Mouse (Mus musculus) cerebellum, adult 11-12 months (tissue): Measurements from ENCODE around the gene Iqschfp.

Source experiments
- DNase-seq: peaks from one replicate; pipeline ENCODE4 v3.0.0; 2022

Gene Iqschfp

DNA sequence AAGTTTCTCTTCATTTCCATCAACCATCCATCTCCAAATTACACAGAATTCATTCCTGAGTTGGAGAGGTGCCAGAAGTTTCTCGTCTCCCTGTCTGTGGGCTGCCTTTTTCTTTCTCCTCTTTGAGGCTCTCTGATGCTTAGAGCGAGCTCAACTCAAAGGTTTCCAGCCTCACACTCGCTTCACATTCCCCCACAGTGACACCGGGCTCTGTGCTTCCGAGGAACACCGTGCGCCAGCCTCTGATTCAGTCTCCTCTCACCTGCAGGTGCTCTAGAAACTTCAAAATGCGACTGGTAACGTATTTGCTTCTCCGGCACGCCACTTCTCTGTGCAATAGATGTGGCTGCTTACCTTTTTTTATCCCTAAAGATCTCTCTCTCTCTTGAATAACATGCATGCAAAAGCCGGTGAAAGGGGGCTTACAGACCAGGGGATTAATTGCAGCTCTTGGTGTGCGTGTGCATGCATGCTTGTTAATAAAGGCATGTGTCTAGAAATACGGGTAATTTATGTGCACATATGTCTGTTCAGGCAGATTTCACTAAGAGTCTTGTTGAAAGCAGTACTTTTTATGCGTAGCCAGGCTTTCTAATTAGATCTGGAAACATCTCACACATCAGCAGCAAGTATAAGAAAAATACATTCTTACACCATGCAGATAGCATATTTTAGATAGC, at the start of gene Iqschfp, which contains the start of gene Iqcj:
TSS of gene Iqschfp (plus strand) at position 207 of the 680 bp plus-strand sequence.
TSS of gene Iqcj (plus strand) at position 195 of the 680 bp plus-strand sequence.
- DNase-seq, result no peak

GRCm38 (mm10) chr3:67852397-67852796, 39.6 kb upstream of the Iqschfp start:
- no peak for DNase-seq

DNA sequence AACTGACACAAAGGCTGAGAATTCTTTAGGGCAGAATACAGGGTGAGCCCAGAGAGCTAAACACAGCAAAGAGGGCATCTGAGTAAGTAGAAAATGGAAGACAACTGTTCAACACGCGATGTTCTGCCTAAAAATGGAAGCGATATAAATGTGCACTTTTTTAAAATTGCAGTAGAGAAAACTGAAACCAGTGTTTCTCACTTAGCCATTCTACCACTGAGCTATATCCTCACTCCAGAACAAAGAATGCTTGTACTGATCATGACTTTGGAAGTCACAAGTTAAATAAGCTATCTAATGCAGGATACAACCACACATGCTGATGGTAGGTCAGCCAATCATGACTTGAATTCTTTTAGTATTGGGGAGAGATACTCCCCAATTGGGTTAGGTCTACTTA, 30.5 kb upstream of the Iqschfp start:
- no peak for DNase-seq

GRCm38 (mm10) chr3:67867420-67868065, 24.5 kb upstream of the Iqschfp start:
- DNase-seq, result no peak

GRCm38 (mm10) chr3:67869424-67869823, 22.6 kb upstream of the Iqschfp start:
- no peak for DNase-seq

DNA sequence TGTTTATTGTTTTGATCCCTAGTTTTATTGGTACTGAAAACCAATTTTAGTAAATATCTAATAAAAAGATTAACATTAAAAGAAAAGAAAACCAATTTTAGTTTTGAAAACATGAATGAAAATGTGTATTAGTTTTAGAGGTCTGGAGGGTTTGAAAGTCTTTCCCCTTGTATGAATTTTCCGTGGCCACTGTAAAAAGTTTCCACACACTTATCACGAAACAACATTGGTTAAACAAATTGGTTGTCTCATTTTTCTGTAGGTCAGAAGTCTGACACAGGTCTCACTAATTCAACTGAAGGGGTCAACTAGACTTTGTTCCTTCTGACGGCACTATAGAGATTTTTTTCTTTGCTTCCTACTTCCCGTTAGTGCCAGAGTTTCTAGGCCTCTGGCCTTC, 14.8 kb upstream of the Iqschfp start:
- DNase-seq, result no peak

GRCm38 (mm10) chr3:67884335-67884734, 7.7 kb upstream of the Iqschfp start:
- DNase-seq, result no peak

DNA sequence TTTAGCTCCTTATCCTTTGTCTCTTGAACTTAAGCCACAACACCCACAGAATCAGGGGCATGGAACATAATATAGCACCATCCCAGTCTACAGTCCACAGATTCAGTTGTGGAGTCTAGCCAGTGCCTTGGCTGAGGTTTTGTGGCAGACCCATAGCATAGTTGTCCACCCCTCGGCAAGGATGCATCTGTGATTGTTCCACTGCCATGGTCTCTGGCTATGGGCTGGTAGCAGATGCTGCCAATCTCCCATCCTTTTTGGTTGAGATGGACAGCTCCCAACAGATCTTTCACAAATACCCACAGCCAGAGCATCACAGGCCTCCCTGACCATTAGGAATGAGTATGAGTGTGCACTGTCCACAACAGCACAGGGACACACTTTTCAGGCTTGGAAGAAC, 5.9 kb upstream of the Iqschfp start:
- DNase-seq, result no peak

DNA sequence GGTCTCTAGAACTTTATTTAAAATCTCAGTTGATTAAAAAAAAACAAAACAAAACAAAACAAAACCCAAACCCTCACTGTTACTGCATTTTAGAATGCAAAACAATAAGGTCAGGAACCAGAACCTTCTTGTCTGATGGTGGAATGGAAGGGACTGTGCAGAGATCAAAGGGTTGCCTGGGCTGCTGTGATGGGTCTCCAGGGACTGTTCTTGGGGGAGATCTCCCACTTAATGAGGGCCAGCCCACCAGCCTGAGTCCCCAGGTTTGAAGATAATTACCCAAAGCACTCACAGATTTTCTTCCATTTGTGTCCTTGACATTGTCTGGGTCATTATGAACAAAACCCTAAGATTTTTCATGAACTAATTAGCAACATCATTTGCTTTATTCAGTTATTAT, 4.8 kb upstream of the Iqschfp start:
- no peak for DNase-seq

DNA sequence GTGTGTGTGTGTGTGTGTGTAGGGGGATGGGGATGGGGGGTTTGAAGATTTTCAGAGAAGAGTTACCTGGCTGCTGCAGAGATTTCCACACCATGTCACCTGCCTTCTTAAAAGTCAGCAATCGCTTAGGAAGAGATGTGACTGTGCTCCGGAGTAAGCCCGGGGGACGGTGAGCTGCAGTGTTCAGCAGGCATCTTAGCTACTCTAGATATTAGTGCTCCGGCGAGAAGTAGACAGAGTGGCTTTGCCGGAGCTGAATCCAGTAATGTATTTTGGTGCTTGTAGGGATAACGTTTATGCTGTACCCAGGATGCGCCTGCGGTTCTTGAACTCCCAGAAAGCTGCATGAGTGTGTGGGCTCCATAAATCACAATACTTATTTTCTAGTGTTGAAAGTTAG, 736 bp downstream of the Iqschfp start:
- no peak for DNase-seq

DNA sequence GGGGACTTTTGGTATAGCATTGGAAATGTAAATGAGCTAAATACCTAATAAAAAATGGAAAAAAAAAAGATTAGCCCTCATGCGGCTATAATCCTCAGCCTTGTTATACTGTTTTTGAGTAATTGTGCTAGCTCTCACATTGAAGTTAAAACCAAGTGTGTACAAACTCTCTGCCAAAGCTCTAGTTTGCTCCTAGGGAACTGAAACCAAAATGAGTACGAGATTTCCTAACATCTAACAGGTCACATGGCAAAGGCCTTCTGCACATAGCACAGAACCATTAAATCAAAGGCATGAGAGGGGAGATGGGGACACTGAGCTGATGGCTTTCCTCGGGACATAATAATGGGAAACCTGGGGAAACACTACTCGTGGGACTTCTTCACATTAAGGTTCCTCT, 10.5 kb downstream of the Iqschfp start:
- DNase-seq, result no peak

- DNase-seq, result no peak
Observed at GRCm38 (mm10) chr3:67908586-67908985, 16.6 kb downstream of the Iqschfp start.

- no peak for DNase-seq
Observed at GRCm38 (mm10) chr3:67918098-67918497, 26.1 kb downstream of the Iqschfp start.

GRCm38 (mm10) chr3:67918634-67919259, 26.7 kb downstream of the Iqschfp start:
- no peak for DNase-seq

GRCm38 (mm10) chr3:67923095-67923494, 31.1 kb downstream of the Iqschfp start:
- DNase-seq, result no peak

DNA sequence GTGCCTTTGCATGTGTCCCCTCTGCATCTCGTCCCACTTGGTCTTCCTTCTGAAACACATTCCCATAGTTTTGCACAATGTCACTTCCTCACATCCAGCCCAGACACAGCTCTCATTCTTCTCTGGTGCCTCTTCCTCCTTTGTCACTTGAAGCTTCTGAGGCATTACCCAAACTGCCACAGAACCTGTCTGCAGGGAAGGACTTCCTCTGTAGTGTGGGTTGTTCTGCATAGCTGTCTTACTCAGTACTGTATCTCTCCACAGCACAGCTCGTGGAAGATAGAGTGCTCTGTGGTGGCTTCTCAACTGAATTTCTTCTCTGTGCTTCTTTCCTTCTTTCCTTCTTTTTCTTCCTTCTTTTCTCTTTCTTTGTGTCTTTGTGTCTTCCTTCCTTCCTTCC, 33.4 kb downstream of the Iqschfp start:
- no peak for DNase-seq

- no peak for DNase-seq
Observed at GRCm38 (mm10) chr3:67930424-67931133, 38.5 kb downstream of the Iqschfp start.

DNA sequence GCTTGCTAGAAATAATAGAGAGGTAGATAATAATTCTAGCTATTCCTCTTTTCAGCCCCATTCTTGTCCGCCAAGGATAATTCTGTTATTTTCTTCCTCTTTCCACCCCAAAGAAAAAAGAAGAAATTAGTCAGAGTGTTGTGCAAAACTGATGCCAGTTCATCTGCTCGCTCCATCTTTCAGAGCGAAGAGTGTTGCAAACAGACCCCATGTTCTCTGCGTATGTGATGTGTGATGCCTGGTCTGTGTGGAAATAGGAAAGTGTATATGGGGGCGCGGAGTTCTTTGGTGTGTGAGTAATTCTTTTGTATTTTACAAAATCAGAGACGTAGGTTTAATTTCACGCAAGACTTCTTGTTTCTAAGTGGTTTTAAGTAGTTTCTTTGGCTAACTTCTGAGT, 39.1 kb downstream of the Iqschfp start:
- DNase-seq, result no peak

DNA sequence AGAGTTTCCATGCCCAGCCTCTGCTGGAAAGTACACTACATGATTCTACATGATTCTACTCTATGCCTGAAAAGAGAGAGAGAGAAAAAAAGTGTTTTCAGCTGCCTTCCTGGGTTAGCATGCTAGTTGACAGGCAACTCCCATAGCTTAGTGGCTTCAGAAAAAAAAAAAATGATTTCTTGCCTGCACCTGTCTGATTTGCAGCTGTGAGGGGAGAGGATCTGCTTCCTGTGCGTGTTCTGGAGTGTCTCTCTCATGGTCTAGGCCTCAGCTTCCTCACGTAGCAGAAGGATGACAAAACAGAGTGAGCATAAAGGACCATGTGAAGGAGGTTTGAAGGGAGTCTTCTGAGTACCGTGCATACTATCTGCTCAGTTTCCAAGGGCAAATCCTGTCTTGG, 39.9 kb downstream of the Iqschfp start:
- DNase-seq, result no peak

- DNase-seq, result no peak
Observed at GRCm38 (mm10) chr3:67935829-67936228, 43.8 kb downstream of the Iqschfp start.

DNA sequence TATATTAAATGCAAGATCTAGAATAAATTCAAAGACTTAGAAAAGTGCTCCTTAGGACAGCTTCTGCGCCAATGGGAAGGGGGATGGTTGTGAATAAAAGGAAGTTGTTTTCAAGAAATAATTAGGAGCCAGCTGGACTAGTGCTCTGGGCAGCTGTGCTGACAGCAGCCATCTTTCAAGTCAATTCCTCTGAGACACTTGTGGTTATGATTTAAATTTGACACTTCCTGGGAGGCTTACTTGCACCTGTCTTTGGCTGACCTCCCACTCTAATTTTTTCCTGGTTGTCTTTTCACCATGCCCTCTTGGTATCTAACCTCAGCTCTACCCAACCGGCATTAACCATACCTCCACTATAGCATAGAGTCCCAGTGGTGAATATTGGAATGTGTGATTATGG, 55.0 kb downstream of the Iqschfp start:
- DNase-seq, result no peak

GRCm38 (mm10) chr3:67952517-67952940, 60.5 kb downstream of the Iqschfp start:
- no peak for DNase-seq

GRCm38 (mm10) chr3:67954459-67955065, 62.5 kb downstream of the Iqschfp start:
- no peak for DNase-seq
